Mouse (Mus musculus) ES-E14 (cell line): ENCODE results near the gene Gstp1. TPM values are rescaled to one million over a fixed set of nuclear protein-coding genes. Genes with fewer than 3 reads are reported as not detected.

ENCODE experiments used
- DNase-seq: peaks from one replicate; pipeline ENCODE4 v3.0.0-alpha.2; 2013; ENCODE audit warnings: low read depth, low spot score
- H3K27ac ChIP-seq: 2 replicates; pipeline ENCODE4 v1.5.1; 2012; ENCODE audit warnings: low read depth, mild to moderate bottlenecking, low read length, moderate library complexity, mixed read lengths; ENCODE audit not compliant: poor library complexity, insufficient read depth, severe bottlenecking
- H3K36me3 ChIP-seq: 2 replicates; pipeline ENCODE4 v1.6.1; 2012; ENCODE audit warnings: mild to moderate bottlenecking, low read length, moderate library complexity, mixed read lengths; ENCODE audit not compliant: control insufficient read depth, poor library complexity, insufficient read depth, severe bottlenecking
- H3K4me1 ChIP-seq, 2 experiments: fragments of 150-350 bp in 1 of 2; sonication (generic) in 1 of 2; 2 replicates each; pipeline ENCODE4 v1.6.1; 2012; ENCODE audit warnings: low read length in 2 of 2, mild to moderate bottlenecking in 1 of 2, mixed read lengths in 1 of 2; ENCODE audit not compliant: control insufficient read depth in 2 of 2, insufficient read depth in 2 of 2, poor library complexity in 1 of 2
- H3K4me3 ChIP-seq, 2 experiments: fragments of 150-350 bp in 1 of 2; sonication (generic) in 1 of 2; 2 replicates each; pipeline ENCODE4 v1.5.1; 2012; ENCODE audit warnings: low read length in 2 of 2, low read depth in 1 of 2, mild to moderate bottlenecking in 1 of 2, mixed read lengths in 1 of 2; ENCODE audit not compliant: insufficient read depth in 1 of 2, poor library complexity in 1 of 2, severe bottlenecking in 1 of 2
- H3K9ac ChIP-seq: 2 replicates; pipeline ENCODE4 v1.6.1; 2012; ENCODE audit warnings: low read depth, mild to moderate bottlenecking, low read length, mixed read lengths; ENCODE audit not compliant: poor library complexity, insufficient read depth, severe bottlenecking
- H3K9me3 ChIP-seq: fragments of 150-350 bp; sonication (generic); 2 replicates; pipeline ENCODE4 v1.6.1; 2012; ENCODE audit warnings: low read depth, mild to moderate bottlenecking, low read length; ENCODE audit not compliant: control insufficient read depth, insufficient read depth
- CHD2 ChIP-seq: IDR thresholded peaks from 2 replicates; pipeline ENCODE4 v1.6.1; 2014; ENCODE audit warnings: mild to moderate bottlenecking, low read depth, low read length, inconsistent platforms
- HCFC1 ChIP-seq: IDR thresholded peaks from 2 replicates; pipeline ENCODE4 v1.6.1; 2012; ENCODE audit warnings: low read length, inconsistent platforms, borderline replicate concordance; ENCODE audit not compliant: insufficient read depth
- MAFK ChIP-seq: IDR thresholded peaks from 2 replicates; pipeline ENCODE4 v1.6.1; 2014; ENCODE audit warnings: mild to moderate bottlenecking, low read depth, low read length, inconsistent platforms; ENCODE audit not compliant: insufficient read depth
- ZC3H11A ChIP-seq: IDR thresholded peaks from 2 replicates; pipeline ENCODE4 v1.6.1; 2012; ENCODE audit warnings: low read depth, mild to moderate bottlenecking, inconsistent platforms, low read length, borderline replicate concordance
- ZNF384 ChIP-seq: IDR thresholded peaks from 2 replicates; pipeline ENCODE4 v1.6.1; 2012; ENCODE audit warnings: low read depth, low read length, inconsistent platforms
- in situ Hi-C, 2 experiments: fragments of 600-800 bp; cut with MboI; formaldehyde crosslinking; loops; one replicate each; pipeline ENCODE4 v1.15.1; 2025; ENCODE audit warnings: low sequenced_read_pairs in 2 of 2, inconsistent platforms in 1 of 2; ENCODE audit not compliant: unreplicated experiment in 2 of 2
- total RNA-seq: library from RNA; depleted of rRNA; stranded (reverse); fragments of 300-350 nt; gene quantifications from 2 replicates; pipeline ENCODE4 v1.2.3, GENCODE M21; 2012

The Gstp1 gene
- total RNA-seq, 1 experiment: 146 TPM

- in situ Hi-C loops: no loop called here
- no peak for DNase-seq
- Histone ChIP-seq H3K9me3 (no peaks in the 10 kb centered on the region), H3K9ac (no peak overlapping the region), H3K27ac (no peak overlapping the region), H3K36me3 (no peaks in the 10 kb centered on the region), H3K4me1 (peaks cover 5 to 8% of the 10 kb centered on the region in 2 experiments; a peak in 2 of 4 replicates), H3K4me3 (no peak overlapping the region)
- TF ChIP-seq MAFK: no peak
- no peak for TF ChIP-seq ZNF384
- TF ChIP-seq HCFC1: no peak
- no peak for TF ChIP-seq CHD2
- no peak for TF ChIP-seq ZC3H11A
Observed at GRCm38 (mm10) chr19:4023185-4023584, 14.6 kb downstream of the Gstp1 start.

- 0 out of 2 replicates have a peak overlapping the region, but pooled peaks have one; percentile 3 for H3K9ac ChIP-seq
- no peak overlapping the region for H3K27ac ChIP-seq
- peak; percentile 75 for DNase-seq
- in situ Hi-C loops: no loop called here
- peak overlapping the region in 1 of 2 experiments; percentile 35; a peak in 1 of 4 replicates for H3K4me3 ChIP-seq
- TF ChIP-seq HCFC1 (0 out of 2 replicates have a peak, but pooled peaks have one; percentile 50), ZC3H11A (peak; percentile 89), MAFK (no peak), ZNF384 (no peak), CHD2 (peak; percentile 90)
- no peaks in the 10 kb centered on the region for H3K9me3 ChIP-seq
- peaks cover 5 to 18% of the 10 kb centered on the region in 2 experiments; a peak in 2 of 4 replicates for H3K4me1 ChIP-seq
- H3K36me3 ChIP-seq: no peaks in the 10 kb centered on the region
Observed at GRCm38 (mm10) chr19:4018743-4019583, 18.8 kb downstream of the Gstp1 start.

DNA sequence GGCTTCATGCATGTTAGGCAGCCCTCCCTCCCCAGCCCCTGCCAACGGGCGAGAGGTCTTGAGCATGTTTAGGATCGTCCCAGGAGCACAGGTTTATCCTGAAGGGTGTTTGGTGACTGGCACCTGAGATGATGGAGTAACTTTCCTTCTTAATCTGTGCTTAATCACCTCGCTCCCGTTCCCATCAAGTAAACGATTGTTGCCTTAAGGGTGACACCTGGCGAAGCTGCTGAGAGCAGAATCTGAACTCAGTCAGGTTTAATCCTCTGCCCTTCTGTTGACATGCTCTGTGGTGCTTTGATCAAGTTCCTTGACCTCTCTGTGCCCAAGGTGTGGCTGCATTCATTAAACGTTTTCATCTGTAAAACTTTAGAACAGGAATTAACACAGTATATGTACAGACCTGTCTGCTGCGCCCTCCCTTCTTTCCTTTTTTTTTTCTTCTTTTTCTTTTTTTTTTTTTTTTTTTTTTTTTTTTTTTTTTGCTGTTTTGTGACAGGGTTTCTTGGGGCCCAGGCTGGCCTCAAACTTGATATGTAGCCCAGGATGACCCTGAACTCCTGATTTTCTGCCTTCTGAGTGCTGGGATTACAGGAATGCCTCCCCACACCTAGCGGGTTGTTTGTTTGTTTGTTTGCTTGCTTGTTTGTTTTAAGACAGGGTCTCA is 19.7 kb downstream of the Gstp1 start:
- H3K9ac ChIP-seq: no peak overlapping the region
- no peak overlapping the region for H3K4me3 ChIP-seq
- H3K9me3 ChIP-seq: no peaks in the 10 kb centered on the region
- DNase-seq: no peak
- peaks cover 5 to 18% of the 10 kb centered on the region in 2 experiments; a peak in 2 of 4 replicates for H3K4me1 ChIP-seq
- no peak overlapping the region for H3K27ac ChIP-seq
- peak; percentile 59; the same call in 1 of the 2 replicates for TF ChIP-seq ZNF384
- no peak for TF ChIP-seq HCFC1
- no peak for TF ChIP-seq ZC3H11A
- TF ChIP-seq CHD2: no peak
- no peak for TF ChIP-seq MAFK
- H3K36me3 ChIP-seq: no peaks in the 10 kb centered on the region
- in situ Hi-C loops: no loop called here

- H3K9me3 ChIP-seq: no peaks in the 10 kb centered on the region
- no peak for TF ChIP-seq MAFK
- TF ChIP-seq CHD2: no peak
- TF ChIP-seq HCFC1: no peak
- TF ChIP-seq ZNF384: no peak
- no peak for TF ChIP-seq ZC3H11A
- in situ Hi-C loops: no loop called here
- no peak overlapping the region for H3K4me3 ChIP-seq
- H3K4me1 ChIP-seq: peaks cover 5 to 23% of the 10 kb centered on the region in 2 experiments; a peak in 2 of 4 replicates
- no peak for DNase-seq
- no peak overlapping the region for H3K27ac ChIP-seq
- H3K9ac ChIP-seq: no peak overlapping the region
- peaks cover 4% of the 10 kb centered on the region; the same call in 1 of the 2 replicates for H3K36me3 ChIP-seq
Observed at GRCm38 (mm10) chr19:4015635-4016034, 22.1 kb downstream of the Gstp1 start.
